Mouse (Mus musculus) embryonic facial prominence, embryonic 11.5 days (tissue): Measurements from ENCODE around the gene Setd7. TPM values are rescaled to one million over a fixed set of nuclear protein-coding genes. Genes with fewer than 3 reads are reported as not detected.

ENCODE experiments used
- ATAC-seq: fragments of 200-750 bp; cut with Nextera tagmentation; replicated peaks from 2 replicates; pipeline ENCODE4 v1.8.0; 2017; ENCODE audit warnings: low read depth; ENCODE audit not compliant: insufficient number of reproducible peaks, low FRiP score, low TSS enrichment
- DNase-seq: peaks from one replicate; pipeline ENCODE4 v3.0.0-alpha.2; 2015; ENCODE audit warnings: low spot score
- H3K27ac ChIP-seq: fragments of 300-500 bp; sonication (generic); replicated peaks from 2 replicates; pipeline ENCODE4 v1.5.1; 2014; ENCODE audit warnings: mild to moderate bottlenecking, low read depth, low read length, control low read depth
- H3K27me3 ChIP-seq: fragments of 300-500 bp; sonication (generic); 2 replicates; pipeline ENCODE4 v1.6.1; 2014; ENCODE audit warnings: mild to moderate bottlenecking, low read length, moderate library complexity, mixed read lengths; ENCODE audit not compliant: control insufficient read depth, insufficient read depth
- H3K36me3 ChIP-seq: fragments of 300-500 bp; sonication (generic); replicated peaks from 2 replicates; pipeline ENCODE4 v1.6.1; 2014; ENCODE audit warnings: low read depth, mild to moderate bottlenecking, low read length, moderate library complexity, mixed read lengths; ENCODE audit not compliant: control insufficient read depth, insufficient read depth
- H3K4me1 ChIP-seq: fragments of 300-500 bp; sonication (generic); 2 replicates; pipeline ENCODE4 v1.6.1; 2014; ENCODE audit warnings: low read length, mixed read lengths; ENCODE audit not compliant: control insufficient read depth, insufficient read depth
- H3K4me2 ChIP-seq: fragments of 300-500 bp; sonication (generic); 2 replicates; pipeline ENCODE4 v1.6.1; 2014; ENCODE audit warnings: low read depth, mild to moderate bottlenecking, control low read depth, low read length, moderate library complexity
- H3K4me3 ChIP-seq: fragments of 300-500 bp; sonication (generic); 2 replicates; pipeline ENCODE4 v1.5.1; 2014; ENCODE audit warnings: low read depth, low read length, control low read depth
- H3K9ac ChIP-seq: fragments of 300-500 bp; sonication (generic); replicated peaks from 2 replicates; pipeline ENCODE4 v1.6.1; 2014; ENCODE audit warnings: mild to moderate bottlenecking, control low read depth, low read length
- H3K9me3 ChIP-seq: fragments of 300-500 bp; sonication (generic); replicated peaks from 2 replicates; pipeline ENCODE4 v1.6.1; 2016; ENCODE audit warnings: mild to moderate bottlenecking, low read length, inconsistent platforms, mixed read lengths; ENCODE audit not compliant: control insufficient read depth
- WGBS: fragments of 180-500 bp; shearing (Covaris S2); extraction: QIAGEN DNeasy Blood & Tissue Kit; methylation state at CpG from one replicate; pipeline ENCODE4 v1.1.7; 2014; 5-methylcytosine and 5-hydroxymethylcytosine counted together
- polyA plus RNA-seq: library from polyadenylated mRNA; unstranded; fragments of >200 nt; fragmentation: Nextera tagmentation; extraction: Ambion mirVana; gene quantifications from 2 replicates; pipeline ENCODE4 v1.2.1, GENCODE M21; 2014

Gene Setd7
- polyA plus RNA-seq, 1 experiment from 2014 or later: 5.0 TPM

- Histone ChIP-seq H3K27ac (0 out of 2 replicates have a peak overlapping the region, but pooled peaks have one; percentile 82), H3K9me3 (no peaks in the 10 kb centered on the region), H3K9ac (peak overlapping the region; percentile 90), H3K4me2 (peak overlapping the region; percentile 76), H3K4me3 (peak overlapping the region; percentile 75), H3K27me3 (no peaks in the 10 kb centered on the region), H3K36me3 (no peaks in the 10 kb centered on the region), H3K4me1 (no peaks in the 10 kb centered on the region)
- no peak for DNase-seq
- no peak; the same call in 1 of the 2 replicates for ATAC-seq
- WGBS: 0% methylated on average over 33 of the region's 33 CpGs
Observed at GRCm38 (mm10) chr3:51484370-51484769, 76.3 kb downstream of the Setd7 start.

- Histone ChIP-seq H3K27ac (peak within 1 kb of the TSS; percentile 82), H3K4me3 (peak within 1 kb of the TSS; percentile 75), H3K4me1 (no peaks in the 10 kb centered on the region), H3K4me2 (peak within 1 kb of the TSS; percentile 76), H3K9me3 (no peaks in the 10 kb centered on the region), H3K36me3 (no peaks in the 10 kb centered on the region), H3K27me3 (no peaks in the 10 kb centered on the region), H3K9ac (peak within 1 kb of the TSS; percentile 90)
- DNase-seq (peak; percentile 94), ATAC-seq (peak; percentile 96)
- WGBS: under 1% methylated on average over 67 of the region's 70 CpGs
Observed at GRCm38 (mm10) chr3:51483741-51484359, 76.8 kb downstream of the Setd7 start, which contains the start of gene Rab33b. TSS of gene Rab33b (plus strand) at chr3:51483920.

GRCm38 (mm10) chr3:51482781-51483180, 77.9 kb downstream of the Setd7 start:
- Histone ChIP-seq H3K9me3 (no peaks in the 10 kb centered on the region), H3K27ac (no peak overlapping the region), H3K4me3 (peak overlapping the region; percentile 75; the same call in 1 of the 2 replicates), H3K4me1 (no peaks in the 10 kb centered on the region), H3K9ac (no peak overlapping the region), H3K27me3 (no peaks in the 10 kb centered on the region), H3K4me2 (peak overlapping the region; percentile 76), H3K36me3 (no peaks in the 10 kb centered on the region)
- 74% methylated on average over 3 of the region's 3 CpGs for WGBS
- ATAC-seq (no peak), DNase-seq (no peak)

- WGBS: 56% methylated on average over 3 of the region's 3 CpGs
- Histone ChIP-seq H3K9ac (no peak overlapping the region), H3K9me3 (no peaks in the 10 kb centered on the region), H3K4me3 (no peak overlapping the region), H3K27ac (no peak overlapping the region), H3K4me1 (no peaks in the 10 kb centered on the region), H3K36me3 (no peaks in the 10 kb centered on the region), H3K27me3 (no peaks in the 10 kb centered on the region), H3K4me2 (no peak overlapping the region)
- DNase-seq (no peak), ATAC-seq (no peak)
Observed at GRCm38 (mm10) chr3:51481881-51482280, 78.8 kb downstream of the Setd7 start.

GRCm38 (mm10) chr3:51481059-51481458, 79.6 kb downstream of the Setd7 start:
- no peak overlapping the region for H3K4me2 ChIP-seq
- ATAC-seq: no peak
- DNase-seq: peak; percentile 74
- no peaks in the 10 kb centered on the region for H3K27me3 ChIP-seq
- H3K27ac ChIP-seq: no peak overlapping the region
- H3K9me3 ChIP-seq: no peaks in the 10 kb centered on the region
- no peak overlapping the region for H3K9ac ChIP-seq
- H3K4me1 ChIP-seq: no peaks in the 10 kb centered on the region
- H3K4me3 ChIP-seq: no peak overlapping the region
- no peaks in the 10 kb centered on the region for H3K36me3 ChIP-seq

GRCm38 (mm10) chr3:51479893-51480292, 80.8 kb downstream of the Setd7 start:
- Histone ChIP-seq H3K36me3 (no peaks in the 10 kb centered on the region), H3K4me3 (no peak overlapping the region), H3K4me1 (no peaks in the 10 kb centered on the region), H3K4me2 (no peak overlapping the region), H3K27me3 (no peaks in the 10 kb centered on the region), H3K9ac (no peak overlapping the region), H3K27ac (no peak overlapping the region), H3K9me3 (no peaks in the 10 kb centered on the region)
- ATAC-seq: no peak
- WGBS: 49% methylated on average over 2 of the region's 2 CpGs
- no peak for DNase-seq

GRCm38 (mm10) chr3:51475706-51476105, 85.0 kb downstream of the Setd7 start:
- ATAC-seq: no peak

GRCm38 (mm10) chr3:51468530-51468929, 92.1 kb downstream of the Setd7 start:
- ATAC-seq (no peak), DNase-seq (no peak)
- no peaks in the 10 kb centered on the region for H3K9me3 ChIP-seq
- no peak overlapping the region for H3K9ac ChIP-seq
- H3K4me1 ChIP-seq: no peaks in the 10 kb centered on the region
- H3K27me3 ChIP-seq: no peaks in the 10 kb centered on the region
- no peak overlapping the region for H3K27ac ChIP-seq
- peaks cover 8% of the 10 kb centered on the region for H3K36me3 ChIP-seq
- no peak overlapping the region for H3K4me2 ChIP-seq
- WGBS: 85% methylated on average over 2 of the region's 2 CpGs
- no peak overlapping the region for H3K4me3 ChIP-seq

More at GRCm38 (mm10) chr3:51475706-51476105, 85.0 kb downstream of the Setd7 start:
- Histone ChIP-seq H3K4me3 (no peak overlapping the region), H3K27ac (no peak overlapping the region), H3K4me1 (no peaks in the 10 kb centered on the region), H3K9ac (no peak overlapping the region), H3K36me3 (peaks cover 3% of the 10 kb centered on the region), H3K9me3 (no peaks in the 10 kb centered on the region), H3K27me3 (no peaks in the 10 kb centered on the region), H3K4me2 (no peak overlapping the region)
- WGBS: 80% methylated on average over 4 of the region's 4 CpGs
- no peak for DNase-seq
